Mouse (Mus musculus): ENCODE results near the gene Hsdl2.
"Not testable (repeated sequence)": the region's sequence is repeated elsewhere in the genome, so short reads cannot be mapped to it uniquely, and the experiment has no call there.

Gene Hsdl2

DNA sequence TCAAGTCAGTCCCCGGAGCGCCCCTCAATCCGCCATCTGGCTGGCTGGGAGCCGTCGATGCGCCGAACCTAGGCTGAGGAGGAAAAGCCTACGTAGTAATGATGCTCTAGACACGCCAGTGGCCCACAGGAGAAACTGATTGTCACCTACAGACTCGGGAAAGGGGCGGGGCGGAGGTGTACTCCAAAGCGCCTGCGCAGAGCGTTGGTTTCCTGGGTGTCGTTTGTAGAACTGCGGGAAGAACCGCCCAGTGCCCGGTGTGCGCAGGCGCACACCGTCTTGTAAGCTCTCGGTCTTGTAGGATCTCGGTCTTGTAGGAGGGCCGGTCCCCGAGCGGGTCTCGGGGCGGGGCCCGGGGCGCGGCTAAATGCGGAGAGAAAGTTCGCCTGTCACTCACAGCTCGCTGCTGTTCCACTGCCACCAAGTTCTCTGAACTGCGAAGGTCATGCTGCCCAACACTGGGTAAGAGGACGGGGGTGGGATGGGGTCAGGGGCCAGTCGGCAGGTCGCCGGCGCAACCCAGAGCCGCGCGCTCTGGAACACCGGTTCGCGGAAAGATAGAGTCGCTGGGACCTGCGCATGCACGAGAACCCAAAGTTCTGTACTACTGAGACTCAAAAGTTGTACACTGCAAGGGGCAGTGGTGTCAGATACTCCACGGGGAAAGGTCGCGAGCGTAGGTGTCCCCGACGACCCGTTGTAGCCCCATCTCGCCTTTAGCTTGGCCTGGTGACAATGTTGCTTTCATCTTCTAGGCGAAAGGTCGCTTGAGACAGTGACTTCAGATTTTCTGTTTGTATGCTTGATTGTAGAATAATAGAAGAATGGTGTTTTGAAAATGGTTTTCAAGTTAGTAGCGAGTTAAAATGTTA, at the start of gene Hsdl2:
Gene Hsdl2 (plus strand): TSS at position 250 of the 872 bp plus-strand sequence.
- DNase-seq (ENCODE audit: low spot score), result peak; percentile 99

DNA sequence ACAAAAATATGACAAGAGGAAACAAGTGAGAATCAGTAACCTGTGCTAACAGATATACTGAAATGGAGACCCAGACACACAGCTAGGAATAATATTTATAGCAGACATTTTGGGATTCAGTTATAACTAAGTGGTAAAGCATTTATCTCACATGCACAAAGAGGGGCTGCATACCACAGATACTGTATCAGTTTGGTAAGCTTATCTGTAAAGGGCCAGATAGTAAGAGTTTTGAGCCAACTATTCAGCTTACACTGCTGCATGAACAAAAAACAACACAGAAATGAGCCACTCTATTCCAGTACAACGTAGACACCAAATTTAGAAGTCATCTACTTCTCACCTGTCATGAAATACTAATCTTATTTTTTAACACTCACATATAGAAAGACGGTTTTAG, 48.1 kb upstream of the Hsdl2 start:
- DNase-seq (ENCODE audit: low spot score), result no peak

DNA sequence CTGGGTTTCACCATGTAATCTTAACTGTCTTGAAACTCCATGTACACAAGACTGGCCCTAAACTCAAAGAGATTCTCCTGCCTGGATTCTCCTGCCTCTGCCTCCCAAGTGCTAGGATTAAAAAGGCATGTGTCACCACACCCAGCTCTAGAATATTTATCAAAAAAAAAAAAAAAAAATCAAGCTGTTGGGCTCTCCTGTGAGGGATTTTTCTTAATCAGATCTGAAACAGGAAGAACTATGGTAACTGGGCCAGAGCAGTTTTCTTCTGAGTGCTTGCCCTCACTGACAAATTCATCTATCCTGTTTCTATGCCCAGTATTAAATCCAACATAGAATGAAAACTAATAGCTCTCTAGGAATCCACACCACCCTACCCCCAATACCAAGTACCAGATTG, 45.7 kb upstream of the Hsdl2 start:
- DNase-seq (ENCODE audit: low spot score), result no peak

DNA sequence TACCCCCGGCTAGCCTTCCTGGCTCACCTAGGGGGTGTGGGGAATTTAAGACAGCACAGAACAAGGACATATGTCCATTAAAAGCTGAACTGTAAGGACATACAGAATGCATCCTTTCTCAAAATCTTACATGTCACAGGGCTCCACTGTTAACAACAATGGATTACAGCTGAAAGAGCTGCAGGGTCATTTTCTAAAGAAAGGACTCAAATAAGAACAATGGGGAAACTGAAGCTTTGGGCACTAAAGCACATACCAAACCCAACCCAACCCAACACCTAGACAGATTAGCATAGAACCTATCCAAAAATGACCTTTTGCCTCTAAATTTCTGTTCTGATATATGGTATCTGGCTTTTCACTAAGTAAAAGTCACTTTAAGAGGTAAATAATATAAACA, 45.1 kb upstream of the Hsdl2 start:
- no peak for DNase-seq (ENCODE audit: low spot score)

DNA sequence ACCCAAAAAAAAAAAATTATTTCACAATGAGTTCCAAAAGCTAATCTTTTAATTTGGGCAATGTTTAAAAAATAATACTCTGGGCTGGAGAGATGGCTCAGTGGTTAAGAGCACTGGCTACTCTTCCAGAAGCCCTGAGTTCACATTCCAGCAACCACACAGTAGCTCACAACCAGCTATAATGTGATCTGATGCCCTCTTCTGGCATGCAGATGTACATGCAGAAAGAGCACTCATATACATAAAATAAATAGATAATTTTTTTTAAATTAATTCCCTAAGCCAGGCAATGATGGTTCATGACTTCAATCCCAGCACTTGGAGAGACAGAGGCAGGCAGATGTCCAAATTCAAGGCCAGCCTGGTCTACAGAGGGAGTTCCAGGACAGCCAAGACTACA, 38.4 kb upstream of the Hsdl2 start:
- DNase-seq (ENCODE audit: low spot score), result no peak

DNA sequence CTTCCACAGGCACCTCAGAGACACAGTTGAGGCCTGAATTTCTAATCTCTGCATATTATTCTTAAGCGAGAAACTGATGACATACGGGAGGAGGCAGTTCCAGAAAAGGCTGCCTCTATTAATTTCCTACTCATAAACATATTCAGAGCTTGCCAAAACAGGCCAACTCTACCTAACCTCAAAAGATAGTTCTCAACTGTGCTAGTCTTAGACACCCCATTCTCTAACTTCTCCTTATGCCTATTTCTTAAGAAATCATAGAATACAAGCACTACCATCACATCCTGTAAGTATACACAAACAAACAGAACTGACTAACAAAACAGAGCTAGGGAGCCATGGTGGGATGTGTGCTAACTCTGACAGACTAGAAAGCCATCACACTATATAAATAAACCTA, 36.7 kb upstream of the Hsdl2 start:
- DNase-seq (ENCODE audit: low spot score), result no peak

DNA sequence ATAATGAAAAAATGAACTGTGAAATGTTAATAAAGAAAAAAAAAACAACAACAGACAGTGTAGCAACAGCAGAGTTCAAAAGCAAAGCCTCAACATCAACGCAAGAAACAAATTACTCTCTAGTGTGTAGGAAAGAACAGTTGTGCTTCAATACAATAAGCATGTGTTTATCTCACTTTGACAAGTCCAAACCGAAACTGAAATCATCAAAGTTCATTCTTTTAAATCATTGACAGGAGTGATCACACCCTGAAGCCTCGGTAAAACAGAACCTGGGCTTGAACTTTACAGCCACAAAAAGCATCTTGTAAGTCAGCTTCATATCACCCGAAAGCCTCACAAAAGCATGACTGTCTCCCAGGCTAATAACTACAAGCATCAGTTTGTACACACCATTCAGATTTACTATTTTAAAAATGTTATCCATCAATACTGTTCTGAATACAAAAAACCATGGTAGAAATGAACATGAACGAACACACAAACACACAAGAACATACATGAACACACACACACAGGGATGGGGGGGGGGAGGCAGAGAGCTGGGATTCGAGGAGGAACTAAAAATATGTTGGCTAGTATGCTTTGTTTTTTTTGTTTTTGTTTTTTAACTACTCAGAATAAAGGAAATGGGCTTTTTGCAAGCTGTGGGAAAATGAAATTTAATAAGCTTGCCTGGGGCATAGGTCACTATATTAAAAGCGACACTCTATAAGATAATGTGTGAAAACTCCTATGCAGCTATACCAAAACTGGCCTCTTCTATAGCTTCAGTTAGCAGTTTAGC, 34.9 kb upstream of the Hsdl2 start:
- peak; percentile 11 for DNase-seq (ENCODE audit: low spot score)

DNA sequence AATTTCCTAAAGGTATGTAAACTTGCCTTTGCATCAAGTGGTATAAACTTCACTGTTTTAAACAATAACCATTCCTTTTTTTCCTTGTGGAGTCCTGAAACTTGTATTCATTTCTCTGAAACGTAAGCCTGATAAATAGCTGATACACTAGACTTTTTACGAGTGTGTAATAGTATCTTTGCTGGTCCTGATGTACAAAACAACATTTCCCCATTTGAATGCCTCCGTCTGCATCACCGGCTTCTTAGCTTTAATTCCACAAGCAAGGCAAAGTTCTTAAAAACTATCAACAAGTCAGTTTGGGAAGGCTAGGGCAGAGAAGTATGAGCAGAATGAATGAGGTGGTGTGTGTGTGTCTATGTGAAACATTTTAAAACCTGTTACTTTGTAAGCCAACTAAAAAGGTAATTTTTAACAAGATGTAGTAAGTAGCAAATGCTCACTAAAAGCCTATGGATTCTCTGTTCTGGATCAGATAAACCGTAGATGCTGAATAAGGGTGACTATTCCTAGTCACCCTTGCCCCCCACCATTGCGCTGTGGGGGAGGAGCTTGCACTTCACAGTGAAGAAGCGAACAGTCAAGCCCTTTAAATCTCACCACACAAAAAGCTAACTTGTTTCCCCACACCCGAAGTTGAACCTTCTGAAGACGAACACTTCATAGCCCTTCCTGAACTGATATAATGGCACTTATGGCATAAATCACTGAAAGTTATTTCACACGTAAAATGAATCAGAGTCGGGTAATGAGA, 34.0 kb upstream of the Hsdl2 start:
- no peak for DNase-seq (ENCODE audit: low spot score)

DNA sequence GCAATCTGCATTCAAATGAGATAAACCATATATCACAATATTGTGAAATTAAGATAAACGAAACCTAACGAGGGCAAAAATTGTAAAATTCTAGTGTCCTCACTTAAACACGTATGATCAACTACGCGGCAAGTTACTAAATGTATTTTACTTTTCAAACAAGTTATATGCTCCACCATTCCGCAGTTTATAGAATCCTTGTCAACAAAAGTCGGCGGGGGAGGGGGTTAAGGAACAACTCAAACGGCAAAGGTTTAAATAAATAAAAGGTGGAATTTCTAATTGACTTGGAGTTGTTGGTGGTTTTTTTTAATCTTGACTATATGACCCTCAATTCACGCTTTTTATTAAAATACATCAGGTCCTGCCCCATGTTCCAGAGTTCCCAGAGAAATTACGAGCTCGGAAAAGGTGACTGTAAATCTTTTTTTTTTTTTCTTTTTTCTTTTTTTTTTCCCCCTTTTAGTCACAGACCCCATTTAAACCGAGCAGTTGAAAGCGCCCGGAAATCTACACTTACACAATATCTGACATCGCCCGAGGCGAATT, 33.3 kb upstream of the Hsdl2 start:
- DNase-seq (ENCODE audit: low spot score), result peak; percentile 19

DNA sequence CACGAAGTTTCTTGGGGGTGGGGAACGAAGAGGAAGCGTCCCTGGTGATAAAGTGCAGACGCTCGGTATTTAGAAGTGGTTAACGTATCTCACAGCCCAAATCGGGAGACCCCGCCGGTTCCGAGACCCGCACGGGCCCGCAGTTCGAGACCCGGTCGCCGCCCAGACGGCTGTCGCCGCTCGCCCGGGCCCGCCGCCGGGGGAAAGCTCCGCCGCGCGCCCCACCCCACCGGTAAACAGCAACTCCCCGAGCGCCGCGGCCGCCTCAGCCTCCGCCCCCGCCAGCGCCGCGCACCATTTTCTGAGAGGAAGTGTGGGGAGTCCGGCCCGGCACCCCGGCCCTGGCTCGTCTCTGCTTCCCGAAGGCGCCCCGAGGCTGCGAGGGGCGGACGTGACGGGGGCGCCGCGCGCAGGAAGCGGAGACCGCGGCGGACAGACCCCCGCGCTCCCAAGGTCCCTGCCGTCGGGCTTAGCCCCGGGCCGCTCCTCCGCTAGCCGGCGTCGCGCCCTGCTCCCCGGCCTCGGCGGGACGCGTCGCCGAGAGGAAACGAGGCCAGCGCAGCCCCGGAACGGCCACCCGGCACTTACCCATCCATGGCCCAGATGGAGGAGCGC, 32.7 kb upstream of the Hsdl2 start:
- peak; percentile 55 for DNase-seq (ENCODE audit: low spot score)

DNA sequence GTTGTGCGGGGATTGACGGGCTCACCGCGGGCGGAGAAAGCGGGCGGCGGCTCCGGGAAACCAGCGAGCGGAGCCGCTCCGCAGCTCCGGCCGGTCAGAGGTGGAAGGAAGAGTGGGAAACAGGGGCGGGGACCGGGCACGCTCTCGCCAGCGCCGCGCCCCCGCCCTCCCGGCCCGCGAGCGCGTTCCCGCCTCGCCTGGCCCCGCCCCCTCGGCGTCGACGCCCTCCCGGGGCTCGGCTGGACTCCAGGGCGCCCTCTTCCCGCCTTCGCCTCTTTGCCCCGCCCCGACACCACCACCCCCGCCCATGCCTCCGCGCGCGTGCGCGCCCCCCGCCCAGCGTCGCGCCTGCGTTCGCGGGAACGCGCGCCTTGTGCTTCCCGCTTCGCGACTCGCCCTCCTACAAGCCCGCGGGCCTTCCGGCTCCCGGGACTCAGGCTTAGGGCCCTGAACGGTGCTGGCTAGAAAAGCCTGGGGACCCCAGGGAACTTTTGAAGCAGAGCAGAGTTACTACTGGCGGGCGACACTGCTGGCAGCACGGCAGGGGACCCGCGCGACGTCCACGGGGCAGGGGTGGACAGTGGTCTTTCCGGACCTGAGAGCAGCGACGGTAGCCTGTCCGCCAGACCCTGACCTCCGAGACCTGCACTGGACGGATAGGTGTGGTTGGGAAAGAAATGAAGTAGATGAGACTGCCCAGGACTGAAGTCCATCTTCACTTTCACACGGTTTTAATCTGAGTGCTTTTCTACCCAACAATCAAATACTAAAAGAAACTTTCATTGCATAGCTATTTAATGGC, 32.0 kb upstream of the Hsdl2 start, which contains the start of gene Ptbp3:
Gene Ptbp3 (minus strand): TSS at position 190 of the 802 bp plus-strand sequence.
- DNase-seq (ENCODE audit: low spot score), result peak; percentile 93

DNA sequence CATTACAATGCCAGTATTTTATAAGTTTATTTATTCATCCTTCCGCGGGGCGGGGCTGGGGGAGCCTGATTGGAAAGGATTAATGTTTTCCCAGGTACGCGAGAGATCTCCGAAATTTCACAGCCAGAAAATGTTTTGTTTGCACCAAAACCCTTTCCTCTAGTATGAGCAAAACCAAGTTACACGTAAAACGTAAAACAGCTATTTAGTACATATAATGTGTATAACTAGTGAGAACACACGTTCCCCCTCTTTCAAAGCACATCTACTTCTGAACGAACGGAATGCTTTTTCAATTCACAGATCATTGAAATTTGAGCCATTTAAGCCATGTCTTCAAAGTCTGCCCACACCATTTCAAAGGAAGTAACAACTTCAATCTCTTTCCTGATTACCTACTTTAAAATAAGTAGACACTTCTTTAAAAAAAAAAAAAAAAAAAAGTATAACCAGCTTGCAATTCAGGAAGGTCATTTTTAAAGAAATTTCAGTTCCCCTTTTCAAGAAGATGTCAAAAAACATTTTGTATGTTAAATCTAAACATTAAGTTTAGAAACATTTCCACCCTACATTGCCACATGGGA, 31.3 kb upstream of the Hsdl2 start:
- no peak for DNase-seq (ENCODE audit: low spot score)

DNA sequence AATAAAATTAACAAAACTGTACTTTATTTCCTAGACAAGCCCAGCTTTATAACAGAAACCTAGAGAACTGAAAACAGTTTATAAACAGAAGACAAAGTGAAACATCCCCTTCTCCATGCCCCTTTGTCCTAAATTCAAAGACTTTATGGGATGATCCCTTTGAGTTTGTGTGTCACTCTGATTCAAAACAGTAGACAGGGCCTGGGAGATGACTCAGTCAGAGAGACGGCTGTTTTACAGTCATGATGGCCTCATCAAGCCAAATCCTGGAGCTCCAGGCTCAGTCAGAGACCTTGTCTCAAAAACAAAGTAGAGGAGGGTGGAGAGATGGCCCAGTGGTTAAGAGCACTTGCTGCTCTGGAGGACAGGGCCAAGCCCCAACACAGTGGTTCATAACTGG, 29.5 kb upstream of the Hsdl2 start:
- no peak for DNase-seq (ENCODE audit: low spot score)

DNA sequence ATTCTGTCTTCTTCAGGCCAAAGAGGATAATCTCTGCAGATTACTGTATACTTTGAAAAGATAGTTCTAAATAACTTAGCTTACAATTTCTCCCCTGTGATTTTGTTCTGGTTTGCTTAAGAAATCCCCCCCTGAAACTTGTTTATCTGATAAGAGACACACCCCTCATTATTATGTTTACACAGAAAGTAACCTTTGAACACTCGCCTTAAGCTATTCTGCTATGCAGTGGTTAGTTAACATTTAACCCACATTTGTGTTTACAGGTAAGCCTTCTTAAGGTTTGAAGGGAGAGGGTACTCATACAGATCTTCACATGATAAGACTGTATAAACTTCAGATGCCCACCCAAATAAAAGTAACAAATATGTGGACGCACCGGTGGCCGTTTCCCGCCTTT, 28.5 kb upstream of the Hsdl2 start:
- DNase-seq (ENCODE audit: low spot score), result no peak

DNA sequence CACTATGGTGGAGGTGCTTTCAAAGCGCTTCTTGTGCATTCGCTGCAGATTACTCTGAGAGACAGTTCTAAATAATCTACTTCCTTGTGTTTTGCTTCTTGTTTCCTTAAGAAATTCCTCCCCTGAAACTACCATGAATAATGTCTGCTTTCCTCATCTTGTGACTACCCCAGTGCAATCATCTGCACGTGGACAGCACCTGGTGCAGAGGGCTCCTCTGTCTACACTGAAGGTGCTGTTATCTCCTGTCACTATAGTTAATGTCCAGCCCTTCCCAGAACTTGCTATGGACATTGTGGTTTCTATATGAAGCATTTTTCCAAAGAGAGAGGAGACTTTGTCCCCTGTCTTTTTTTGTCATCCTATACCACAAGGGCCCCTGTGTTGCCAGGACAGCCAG, 27.8 kb upstream of the Hsdl2 start:
- no peak for DNase-seq (ENCODE audit: low spot score)

DNA sequence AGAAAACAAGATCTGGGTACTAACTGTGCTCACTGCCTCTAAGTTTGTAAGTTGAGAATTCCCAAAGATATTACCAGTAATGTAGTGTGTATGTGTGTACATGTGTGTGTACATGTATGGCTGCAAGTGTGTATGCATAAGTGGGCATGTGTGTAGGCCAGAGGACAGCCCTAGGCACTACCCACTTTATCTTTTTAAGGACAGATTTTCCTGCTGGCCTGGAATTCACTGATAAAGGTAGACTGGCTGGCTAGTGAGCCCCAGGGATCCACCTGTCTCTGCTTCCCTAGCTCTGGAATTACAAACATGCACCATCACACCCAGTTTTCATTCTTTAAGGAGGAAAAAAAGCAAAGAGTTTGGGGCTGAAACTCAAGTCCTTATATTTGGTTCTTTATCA, 26.2 kb upstream of the Hsdl2 start:
- no peak for DNase-seq (ENCODE audit: low spot score)

DNA sequence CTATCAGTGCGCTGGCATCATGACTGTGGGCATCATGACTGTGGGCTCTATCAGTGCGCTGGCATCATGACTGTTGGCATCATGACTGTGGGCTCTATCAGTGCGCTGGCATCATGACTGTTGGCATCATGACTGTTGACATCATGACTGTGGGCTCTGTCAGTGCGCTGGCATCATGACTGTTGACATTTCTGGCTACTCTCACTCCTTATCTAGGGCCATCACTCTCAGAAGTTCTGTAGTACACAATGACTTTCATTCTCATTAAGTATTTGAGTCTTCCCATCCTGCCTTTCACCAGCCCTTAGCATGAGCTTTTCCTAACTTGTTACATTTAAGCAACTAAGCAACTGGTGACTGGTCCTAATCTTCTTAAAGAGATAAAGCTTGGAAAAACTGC, 24.0 kb upstream of the Hsdl2 start:
- DNase-seq (ENCODE audit: low spot score), result not testable (repeated sequence)

DNA sequence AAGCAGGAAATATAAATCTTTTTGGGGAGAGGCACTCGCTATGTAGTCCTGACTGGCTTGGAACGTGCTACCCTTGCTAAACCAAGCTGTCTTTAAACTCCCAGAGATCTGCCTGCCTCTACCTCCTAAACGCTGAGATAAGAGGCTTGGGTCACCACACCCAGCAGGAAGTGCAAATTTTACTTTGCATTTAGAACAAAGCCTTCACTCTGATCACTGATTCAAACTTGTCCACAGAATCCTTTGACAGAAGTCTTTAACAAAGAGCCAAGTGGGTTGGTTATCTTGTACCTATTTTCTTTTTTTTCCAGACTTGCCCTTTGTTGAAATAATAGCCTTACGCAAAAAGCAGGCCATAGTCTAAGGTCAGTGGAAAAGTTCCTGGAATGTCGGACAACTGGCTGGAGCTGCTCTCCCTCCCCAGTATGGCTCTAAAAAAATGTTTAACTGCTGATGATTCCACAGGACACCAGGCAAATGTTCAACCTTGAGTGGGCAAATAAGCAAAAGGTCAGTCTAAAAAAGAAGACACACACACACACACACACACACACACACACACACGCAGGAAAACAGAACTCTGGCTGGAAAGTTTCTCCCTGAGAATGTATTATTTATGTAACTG, 23.2 kb upstream of the Hsdl2 start:
- DNase-seq (ENCODE audit: low spot score), result no peak

DNA sequence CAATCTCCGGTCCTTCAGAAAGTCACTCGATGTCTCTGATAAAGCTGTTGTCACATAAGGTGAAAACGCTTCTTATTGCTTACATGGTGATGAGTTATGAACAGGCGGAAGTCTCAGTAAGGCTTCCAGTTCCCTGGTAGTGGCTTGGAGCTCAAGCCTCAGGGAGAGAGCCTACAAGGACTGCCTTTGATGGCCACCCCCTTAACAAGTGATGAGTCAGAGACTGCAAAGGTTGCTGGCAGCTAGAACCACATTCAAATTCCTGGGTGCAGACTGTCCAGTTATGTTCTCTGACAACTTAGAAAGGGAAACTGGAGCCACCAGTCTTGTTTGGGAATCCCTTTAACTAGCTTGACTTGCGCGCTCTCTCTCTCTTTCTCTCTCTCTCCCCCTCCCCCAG, 21.2 kb upstream of the Hsdl2 start:
- no peak for DNase-seq (ENCODE audit: low spot score)

DNA sequence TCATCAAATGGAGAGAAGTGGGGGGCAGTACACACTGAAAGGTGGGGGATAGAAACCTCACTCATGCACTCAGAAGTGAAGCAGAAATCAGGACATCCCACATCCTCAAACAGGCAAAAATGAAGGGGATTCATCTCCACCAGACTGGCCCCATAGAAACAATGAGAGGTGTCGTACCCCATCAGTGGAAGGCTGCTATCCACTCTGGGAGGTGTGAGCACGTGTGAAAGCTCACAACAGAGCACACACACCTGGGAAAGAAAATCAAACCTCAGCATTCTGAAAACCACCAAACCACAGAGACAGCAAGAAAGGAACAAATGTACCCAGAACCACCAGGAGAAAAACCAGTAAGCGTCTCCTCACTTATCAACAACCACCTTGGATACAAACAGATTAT, 17.2 kb upstream of the Hsdl2 start:
- DNase-seq (ENCODE audit: low spot score), result no peak

All from MN1 (cell line).